Mouse (Mus musculus): ENCODE measurements around the gene Ambra1.

DNA sequence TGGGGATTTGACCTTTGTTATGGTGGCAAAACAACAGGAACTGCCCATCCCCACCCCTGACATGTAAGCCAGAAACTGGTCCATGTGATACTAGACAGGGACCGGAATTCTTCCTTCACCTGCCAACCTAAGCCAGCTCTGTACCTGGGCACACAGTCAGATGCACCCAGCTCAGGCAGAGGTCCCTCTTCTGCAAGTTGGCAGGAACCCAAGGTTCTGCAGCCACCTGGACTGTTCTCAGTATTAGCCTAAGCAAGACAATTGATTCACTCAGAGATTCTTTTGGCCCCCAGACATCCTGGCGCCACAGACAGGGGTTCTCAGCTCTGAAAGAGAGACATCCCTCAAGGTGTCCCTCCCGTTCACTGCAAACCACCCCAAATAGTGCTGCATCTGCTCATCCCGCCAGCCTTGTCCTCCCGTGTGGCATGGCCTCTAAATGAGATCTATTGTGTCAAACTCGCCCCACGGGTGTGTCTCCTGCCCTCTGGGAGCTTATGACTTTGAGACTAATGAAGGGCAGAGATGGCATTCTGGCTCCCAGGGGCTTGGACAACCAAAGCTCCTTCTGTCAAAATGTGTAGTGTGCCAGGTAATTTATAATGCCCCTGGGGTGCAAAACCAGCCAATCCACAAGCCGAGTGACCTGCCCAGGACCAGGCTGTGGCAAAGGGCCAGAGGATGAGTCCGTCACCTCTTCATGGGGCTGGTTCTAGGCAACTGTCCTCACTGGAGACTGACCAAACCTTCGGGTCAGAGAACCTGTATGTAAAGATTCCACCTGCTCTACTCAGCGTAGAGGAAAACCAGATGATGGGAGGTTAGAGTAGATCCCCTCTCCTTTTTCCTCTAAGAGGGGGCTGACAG, 229.8 kb downstream of the Ambra1 start:
- TF ChIP-seq CTCF (IDR thresholded peaks at IDR 0.05) = no peak
- no peak for TF ChIP-seq EP300 (IDR thresholded peaks at IDR 0.05)

All from lung, postnatal 0 days (tissue).